Mouse (Mus musculus): Measurements from ENCODE around the gene Dgcr6.
A peak's percentile ranks its signal among the peaks of the same experiment; 100 is the strongest.

Gene Dgcr6

GRCm38 (mm10) chr16:18068653-18069376 lies 16.2 kb downstream of the Dgcr6 start:
- DNase-seq (ENCODE audit: low read depth, low spot score) = no peak

DNA sequence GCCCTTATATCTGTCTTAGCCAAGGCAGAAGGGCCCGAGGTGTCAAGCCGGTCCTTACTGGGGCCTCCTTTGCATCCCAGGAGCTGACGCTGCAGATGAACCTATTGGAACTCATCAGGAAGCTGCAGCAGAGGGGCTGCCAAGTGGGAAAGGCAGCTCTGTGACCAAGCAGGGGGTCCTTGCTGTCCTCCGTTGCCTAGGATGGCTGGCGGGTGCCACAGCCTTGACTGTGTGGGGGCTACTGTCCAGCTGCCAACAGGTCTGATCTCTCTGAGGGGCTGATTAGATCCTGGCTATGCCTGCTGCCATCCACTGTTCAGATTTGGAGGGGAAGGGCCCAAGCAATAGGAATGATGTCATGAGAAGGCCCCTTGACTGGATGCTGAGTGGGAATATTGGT lies 18.1 kb downstream of the Dgcr6 start:
- no peak for DNase-seq (ENCODE audit: low read depth, low spot score)

DNA sequence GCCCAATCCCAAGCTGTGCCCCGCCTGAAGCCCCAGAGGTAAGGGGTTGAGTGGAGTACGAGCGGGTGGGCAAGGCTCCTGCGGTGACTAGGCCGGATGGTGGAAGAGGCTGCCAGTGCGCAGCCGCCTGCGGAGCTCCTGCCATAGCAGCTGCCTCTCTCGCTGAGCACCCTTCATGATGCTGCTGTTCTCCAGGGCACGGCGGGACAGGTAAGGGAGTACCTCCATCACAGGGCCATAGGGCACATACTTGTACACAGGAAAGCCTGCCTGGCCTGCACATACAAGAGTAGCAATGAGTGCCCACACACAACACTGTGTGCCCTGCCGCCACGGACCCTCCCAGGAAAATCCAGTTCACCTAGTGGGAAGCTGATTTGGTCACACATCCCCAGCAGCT lies 19.4 kb downstream of the Dgcr6 start:
- no peak for DNase-seq (ENCODE audit: low read depth, low spot score)

DNA sequence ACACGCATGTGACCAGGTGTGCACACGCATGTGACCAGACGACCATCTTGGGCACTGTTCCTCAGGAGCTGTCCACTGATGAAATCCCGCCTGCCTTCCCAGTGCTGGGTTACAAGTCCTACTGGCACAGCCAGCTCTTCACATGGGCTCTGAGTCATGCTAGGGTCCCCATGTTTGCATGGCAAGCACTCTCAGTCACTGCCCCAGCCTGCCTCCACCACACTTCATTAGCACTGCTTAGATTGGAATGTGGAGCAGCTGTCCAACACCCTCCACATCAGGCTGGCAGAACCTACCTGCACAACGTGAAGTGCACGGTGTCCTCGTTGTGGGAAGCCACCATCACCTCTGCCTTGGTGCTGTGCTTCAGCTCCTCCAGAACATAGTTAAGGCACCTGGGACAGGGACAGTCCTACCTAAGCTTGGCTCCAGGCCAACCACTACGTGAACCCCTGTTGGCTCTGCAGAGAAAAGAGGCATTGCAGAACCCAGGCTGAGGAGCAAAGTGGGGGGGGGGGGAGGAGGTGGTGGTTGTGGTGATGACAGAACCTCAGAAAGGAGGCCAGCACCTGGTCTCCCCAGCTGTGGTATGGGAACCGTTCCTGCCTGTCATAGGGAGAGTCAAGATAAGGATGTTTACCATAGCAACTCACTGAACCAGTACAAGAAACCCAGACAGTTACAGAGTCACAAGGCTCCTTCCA lies 20.8 kb downstream of the Dgcr6 start:
- peak; percentile 15 for DNase-seq (ENCODE audit: low read depth, low spot score)

DNA sequence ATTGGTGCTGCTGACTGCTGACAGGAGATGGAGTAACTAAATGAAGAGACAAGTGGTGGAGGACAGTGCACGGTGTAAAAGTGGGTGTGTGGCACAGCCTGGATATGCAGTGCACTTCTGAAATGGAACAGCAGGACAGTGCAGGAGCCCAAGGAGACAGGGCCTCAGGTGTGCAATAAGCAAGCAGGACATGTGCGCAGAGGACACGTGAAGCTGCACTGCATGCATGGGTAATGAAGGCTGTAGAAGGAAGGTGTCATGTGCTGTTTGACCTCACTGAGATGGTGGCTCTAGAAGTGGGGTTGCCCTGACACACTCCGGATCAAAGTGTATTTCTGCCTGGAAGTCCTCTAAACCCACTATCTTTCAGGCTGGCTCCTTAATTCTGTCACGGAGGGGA lies 22.0 kb downstream of the Dgcr6 start:
- no peak for DNase-seq (ENCODE audit: low read depth, low spot score)

- DNase-seq (ENCODE audit: low read depth, low spot score) = no peak
Observed at GRCm38 (mm10) chr16:18075201-18075600, 22.5 kb downstream of the Dgcr6 start.

DNA sequence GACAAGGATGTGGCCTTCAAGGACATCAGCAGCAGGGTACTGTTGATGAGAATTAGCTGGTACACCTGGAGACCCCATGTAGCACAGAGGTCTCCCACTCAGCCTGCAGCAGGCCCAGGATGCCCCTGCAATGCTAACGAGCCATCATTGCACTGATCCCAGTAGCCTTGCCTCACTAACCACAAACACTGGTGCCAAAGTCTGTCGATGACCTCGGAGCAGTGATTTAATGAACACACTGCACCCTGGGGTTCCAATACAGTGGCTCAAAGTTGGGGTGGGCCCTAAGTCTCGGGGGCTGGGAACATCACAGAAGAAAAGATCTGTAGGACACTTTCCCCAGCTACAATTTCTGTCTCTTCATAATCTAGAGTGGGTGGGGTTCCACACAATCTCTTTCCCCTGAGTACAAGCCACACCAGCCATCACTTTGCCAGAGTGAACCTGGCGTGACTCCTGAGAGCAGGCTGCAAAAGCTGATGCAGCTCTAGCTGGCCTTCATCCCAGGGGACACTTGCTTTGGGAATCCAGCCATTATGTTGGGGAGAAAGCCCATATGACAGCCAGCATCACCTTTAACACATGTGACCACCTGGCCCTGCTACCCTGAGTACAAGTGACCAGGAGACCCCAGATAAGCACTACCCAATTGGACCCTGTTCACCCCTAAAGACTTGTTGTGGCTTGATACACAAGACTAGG lies 25.8 kb downstream of the Dgcr6 start:
- DNase-seq (ENCODE audit: low read depth, low spot score) = no peak

GRCm38 (mm10) chr16:18079300-18079699 lies 26.6 kb downstream of the Dgcr6 start:
- DNase-seq (ENCODE audit: low read depth, low spot score) = no peak

DNA sequence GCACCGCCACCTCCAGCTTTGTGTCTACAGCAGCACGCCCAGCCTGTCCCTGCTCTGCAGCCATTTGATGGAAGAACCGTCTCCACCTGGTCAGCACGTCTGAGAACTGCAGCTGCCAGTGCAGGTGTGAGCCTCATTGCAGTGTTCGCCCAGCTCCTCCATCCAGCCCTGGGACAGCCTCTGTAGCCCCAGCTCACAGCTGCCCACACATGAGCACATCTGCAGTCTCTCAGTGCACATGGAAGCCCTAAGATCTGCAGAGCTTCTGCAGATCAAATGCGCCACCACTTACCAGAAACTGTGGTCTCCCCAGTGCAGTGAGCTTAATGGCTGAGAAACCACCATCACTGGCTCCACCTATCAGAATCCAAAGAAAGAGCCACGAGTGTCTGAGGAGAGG lies 27.5 kb downstream of the Dgcr6 start:
- DNase-seq (ENCODE audit: low read depth, low spot score) = no peak

- no peak for DNase-seq (ENCODE audit: low read depth, low spot score)
Observed at GRCm38 (mm10) chr16:18081149-18081827, 28.6 kb downstream of the Dgcr6 start.

GRCm38 (mm10) chr16:18082291-18082690 lies 29.6 kb downstream of the Dgcr6 start:
- DNase-seq (ENCODE audit: low read depth, low spot score) = no peak

GRCm38 (mm10) chr16:18083231-18083951 lies 30.7 kb downstream of the Dgcr6 start:
- peak; percentile 42 for DNase-seq (ENCODE audit: low read depth, low spot score)

- DNase-seq (ENCODE audit: low read depth, low spot score) = no peak
Observed at GRCm38 (mm10) chr16:18084262-18084661, 31.6 kb downstream of the Dgcr6 start.

DNA sequence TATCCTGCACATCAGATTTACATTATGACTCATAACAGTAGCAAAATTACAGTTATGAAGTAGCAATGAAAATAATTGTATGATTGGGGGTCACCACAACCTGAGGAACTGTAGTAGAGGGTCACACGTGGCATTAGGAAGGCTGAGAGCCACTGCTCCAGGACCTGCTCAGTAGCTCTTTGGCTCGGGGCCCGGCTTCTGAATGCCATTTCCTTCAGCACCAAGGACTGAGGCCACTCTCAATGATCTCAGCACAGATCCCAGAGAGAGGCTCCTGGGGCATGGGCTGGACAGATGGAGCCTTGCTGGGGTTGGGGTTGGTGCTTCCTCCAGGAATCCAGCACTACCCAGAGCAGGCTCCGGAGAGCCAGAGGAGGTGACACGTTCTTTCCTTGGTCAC lies 34.4 kb downstream of the Dgcr6 start:
- no peak for DNase-seq (ENCODE audit: low read depth, low spot score)

DNA sequence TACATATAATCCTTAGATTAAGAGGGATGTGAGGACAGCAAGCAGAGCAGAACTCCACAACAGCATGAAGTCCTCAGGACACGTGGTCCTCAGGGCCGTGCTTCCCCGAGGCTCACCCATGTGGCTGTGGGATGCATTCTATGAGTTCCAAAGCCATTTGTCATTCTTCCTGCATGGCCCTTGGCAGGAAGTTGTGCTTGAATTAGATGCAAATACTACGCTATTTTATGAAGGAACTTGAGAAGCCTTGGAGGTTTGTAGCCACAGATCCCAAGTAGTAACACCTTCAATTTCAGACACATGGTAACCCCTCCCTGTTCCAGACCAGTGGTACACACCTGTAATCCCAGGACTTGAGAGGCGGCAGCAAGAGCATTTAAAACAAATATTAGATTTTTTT lies 43.7 kb downstream of the Dgcr6 start:
- DNase-seq (ENCODE audit: low read depth, low spot score) = no peak

- no peak for DNase-seq (ENCODE audit: low read depth, low spot score)
Observed at GRCm38 (mm10) chr16:18102816-18103215, 50.2 kb downstream of the Dgcr6 start.

- DNase-seq (ENCODE audit: low read depth, low spot score) = no peak
Observed at GRCm38 (mm10) chr16:18103366-18103765, 50.7 kb downstream of the Dgcr6 start.

DNA sequence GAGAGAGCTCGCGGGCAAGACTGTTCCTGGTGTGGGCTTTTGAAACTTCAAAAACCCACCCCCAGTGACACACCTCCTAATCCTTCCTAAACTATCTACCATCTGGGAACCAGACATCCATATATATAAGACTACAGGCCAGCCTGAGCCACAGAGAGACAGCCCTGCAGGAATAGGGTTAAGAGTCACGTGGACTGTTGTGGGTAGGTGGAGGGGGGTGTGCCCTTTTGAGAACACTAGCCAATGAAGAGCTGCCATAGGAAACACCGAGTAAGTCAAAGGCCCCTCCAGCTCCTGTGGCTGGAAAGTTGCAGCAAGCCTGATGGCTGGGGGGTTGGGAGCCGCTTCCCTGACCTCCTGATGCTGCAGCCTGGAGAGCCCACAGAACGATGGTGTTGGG lies 51.1 kb downstream of the Dgcr6 start:
- no peak for DNase-seq (ENCODE audit: low read depth, low spot score)

GRCm38 (mm10) chr16:18108221-18108966 lies 55.7 kb downstream of the Dgcr6 start:
- DNase-seq (ENCODE audit: low read depth, low spot score) = peak; percentile 83

DNA sequence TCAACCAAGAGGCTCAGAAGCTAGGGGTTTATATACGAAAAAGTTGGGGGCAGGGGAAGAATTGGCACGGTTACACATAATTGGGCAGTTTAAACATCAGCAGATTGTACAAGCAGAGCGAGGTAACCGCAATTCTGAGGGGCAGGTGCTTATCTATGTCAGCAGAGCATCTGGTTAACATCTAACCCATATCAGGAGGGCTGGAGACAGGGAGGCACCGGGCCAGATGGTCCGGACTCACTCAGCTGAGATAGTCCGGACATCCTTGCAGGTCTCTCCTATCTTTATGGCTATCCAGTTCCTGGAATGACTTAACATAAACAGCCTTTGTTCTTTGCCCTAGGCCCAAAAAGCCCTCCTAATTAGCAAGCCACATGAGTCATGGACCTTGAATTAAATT lies 58.4 kb downstream of the Dgcr6 start:
- no peak for DNase-seq (ENCODE audit: low read depth, low spot score)

- no peak for DNase-seq (ENCODE audit: low read depth, low spot score)
Observed at GRCm38 (mm10) chr16:18116467-18116866, 63.8 kb downstream of the Dgcr6 start.
